In the genomic region with DNA sequence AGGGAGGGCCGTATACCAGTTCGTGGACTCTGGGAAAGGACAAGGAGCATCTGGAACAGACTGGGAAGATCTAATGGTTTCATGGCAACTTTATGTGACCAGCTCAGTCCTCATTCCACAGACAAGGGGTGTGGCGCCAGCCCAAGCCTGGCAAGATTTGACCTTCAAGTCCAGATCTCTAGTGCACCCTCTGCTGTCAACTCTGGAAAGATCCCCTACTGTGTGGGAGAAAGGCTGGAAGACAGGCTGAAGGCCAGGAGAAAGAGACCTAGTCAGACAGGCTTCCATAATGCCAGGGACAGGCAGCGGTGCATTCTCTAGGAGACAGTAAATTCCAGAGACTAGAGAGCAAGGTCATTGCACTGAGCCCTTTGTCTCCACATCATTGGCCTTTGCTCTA, we compare ENCODE assay signal across 10 mouse cellular contexts. TPM values are rescaled to one million over a fixed set of nuclear protein-coding genes. Genes with fewer than 3 reads are reported as not detected.
DNase-seq lines count a peak whose midpoint lies in the region; ATAC-seq and TF ChIP-seq lines count a peak whose summit lies in the region.
"Had no signal": no experiment of that assay in that cellular context is flagged by ENCODE, and none has a peak within 500 bp of the region (broad histone marks: within the 10 kb centered on the region; RNA-seq: fewer than 3 reads in every experiment).

No protein-coding gene starts in this region.

- no peak for ATAC-seq in cerebellum, adult (ENCODE audit: insufficient number of reproducible peaks, low FRiP score, low TSS enrichment)
- ATAC-seq in G1E (ENCODE audit: extremely low read depth, insufficient number of reproducible peaks, low FRiP score, poor library complexity, severe bottlenecking), result no peak
- no peak for ATAC-seq in forebrain, embryonic 11.5 days (replicated peaks; ENCODE audit: low FRiP score)

- H3K4me2 ChIP-seq in forebrain, embryonic 11.5 days (ENCODE audit: low read depth, low read length, severe bottlenecking), result no peak overlapping the region
- H3K4me2 ChIP-seq: embryonic facial prominence, embryonic 15.5 days had no signal

- peaks cover 12% of the 10 kb centered on the region for H3K36me3 ChIP-seq in G1E (replicated peaks)
- H3K36me3 ChIP-seq in heart, embryonic 10.5 days, result no peaks in the 10 kb centered on the region
- no peaks in the 10 kb centered on the region for H3K36me3 ChIP-seq in forebrain, embryonic 10.5 days (replicated peaks)
- H3K36me3 ChIP-seq in forebrain, embryonic 11.5 days (ENCODE audit: control insufficient read depth, insufficient read depth, low read length), result no peaks in the 10 kb centered on the region
- H3K36me3 ChIP-seq: embryonic facial prominence, embryonic 15.5 days; midbrain, embryonic 12.5 days had no signal

- peaks cover 75% of the 10 kb centered on the region for H3K4me1 ChIP-seq in G1E (ENCODE audit: insufficient read depth, low read depth, low read length)
- H3K4me1 ChIP-seq in heart, embryonic 10.5 days, result peaks cover 43% of the 10 kb centered on the region
- H3K4me1 ChIP-seq in forebrain, embryonic 10.5 days, result peaks cover 26% of the 10 kb centered on the region
- H3K4me1 ChIP-seq in forebrain, embryonic 11.5 days (replicated peaks; ENCODE audit: control insufficient read depth, insufficient read depth, low read length), result peaks cover 6% of the 10 kb centered on the region; the same call in 1 of the 2 replicates

- 81% methylated on average over 4 of the region's 4 CpGs for WGBS in heart, embryonic 10.5 days
- 91% methylated on average over 4 of the region's 4 CpGs for WGBS in forebrain, embryonic 10.5 days
- WGBS in forebrain, embryonic 11.5 days, result 92% methylated on average over 4 of the region's 4 CpGs

- H3K4me3 ChIP-seq in G1E (ENCODE audit: low read depth, low read length), result peak overlapping the region; percentile 95
- peak overlapping the region; percentile 78; the same call in 1 of the 2 replicates for H3K4me3 ChIP-seq in heart, embryonic 10.5 days
- no peak overlapping the region for H3K4me3 ChIP-seq in forebrain, embryonic 10.5 days
- H3K4me3 ChIP-seq in forebrain, embryonic 11.5 days (ENCODE audit: low read depth, low read length), result no peak overlapping the region
- H3K4me3 ChIP-seq: embryonic facial prominence, embryonic 15.5 days; midbrain, embryonic 12.5 days had no signal

- H3K27ac ChIP-seq in heart, embryonic 10.5 days, result peak overlapping the region; percentile 91; the same call in 1 of the 2 replicates
- H3K27ac ChIP-seq in forebrain, embryonic 10.5 days, result no peak overlapping the region
- no peak overlapping the region for H3K27ac ChIP-seq in forebrain, embryonic 11.5 days (ENCODE audit: low read depth, low read length)
- H3K27ac ChIP-seq: embryonic facial prominence, embryonic 15.5 days; midbrain, embryonic 12.5 days had no signal

- no peaks in the 10 kb centered on the region for H3K9me3 ChIP-seq in G1E (replicated peaks)
- no peaks in the 10 kb centered on the region for H3K9me3 ChIP-seq in heart, embryonic 10.5 days
- H3K9me3 ChIP-seq in forebrain, embryonic 10.5 days, result no peaks in the 10 kb centered on the region
- no peaks in the 10 kb centered on the region for H3K9me3 ChIP-seq in forebrain, embryonic 11.5 days (ENCODE audit: control insufficient read depth, low read length)
- H3K9me3 ChIP-seq: embryonic facial prominence, embryonic 15.5 days; midbrain, embryonic 12.5 days had no signal

- DNase-seq in cerebellum, adult 18-20 months, result peak; percentile 18 to 31
- no peak for DNase-seq in G1E (ENCODE audit: low spot score)
- DNase-seq in heart, embryonic 10.5 days (ENCODE audit: low spot score), result no peak
- DNase-seq in kidney, postnatal 25 days, result peak; percentile 39 to 62
- DNase-seq in forebrain, embryonic 10.5 days (ENCODE audit: extremely low spot score, low spot score), result no peak
- DNase-seq in spleen, postnatal 14 days (ENCODE audit: low spot score in 2 of 2), result no peak
- no peak for DNase-seq in forebrain, embryonic 11.5 days (ENCODE audit: low spot score)

- H3K9ac ChIP-seq in forebrain, embryonic 11.5 days (ENCODE audit: low read length), result no peak overlapping the region
- H3K9ac ChIP-seq: embryonic facial prominence, embryonic 15.5 days; midbrain, embryonic 12.5 days had no signal

- TF ChIP-seq CTCF in G1E (IDR thresholded peaks at IDR 0.05; ENCODE audit: low read depth, low read length), result no peak

- H3K27me3 ChIP-seq in G1E (ENCODE audit: insufficient read depth, low read length), result no peaks in the 10 kb centered on the region
- peaks cover 46% of the 10 kb centered on the region for H3K27me3 ChIP-seq in heart, embryonic 10.5 days (ENCODE audit: insufficient read depth, poor library complexity, severe bottlenecking)
- H3K27me3 ChIP-seq in forebrain, embryonic 10.5 days (ENCODE audit: poor library complexity, severe bottlenecking), result peaks cover 71% of the 10 kb centered on the region
- H3K27me3 ChIP-seq in forebrain, embryonic 11.5 days (ENCODE audit: control insufficient read depth, insufficient read depth, low read length), result peaks cover 14% of the 10 kb centered on the region

RNA-seq across cellular contexts. Expression of a gene that starts 2.2 kb away (rescaled TPM):
- total RNA-seq in G1E (2014; fragmentation: Nextera tagmentation) (65.4 and 67.9 TPM in 2 replicates), G1E (2017) (82.3 and 128 TPM in 2 replicates)
- 625 and 793 TPM in 2 replicates for polyA plus RNA-seq in G1E (2012)
- polyA plus RNA-seq in heart, embryonic 10.5 days (2016; fragmentation: Nextera tagmentation; extraction: Ambion mirVana), result 47.3 and 47.5 TPM in 2 replicates
- 13.8 and 14.3 TPM in 2 replicates for polyA plus RNA-seq in forebrain, embryonic 10.5 days (2016; fragmentation: Nextera tagmentation; extraction: Ambion mirVana)
- polyA plus RNA-seq in forebrain, embryonic 11.5 days (2014; fragmentation: Nextera tagmentation; extraction: Ambion mirVana), result 10.8 and 12.4 TPM in 2 replicates

Comparison
In these comparisons a context has a peak if more than half of its experiments do, and no peak if none do; other contexts are left out.
1. DNase-seq: peak in cerebellum, adult 18-20 months (2 of 2) and kidney, postnatal 25 days (2 of 2); none in G1E (single experiment), heart, embryonic 10.5 days (single experiment), forebrain, embryonic 10.5 days (single experiment), spleen, postnatal 14 days (0 of 2) and forebrain, embryonic 11.5 days (single experiment).
2. H3K4me3 ChIP-seq: peak in G1E (single experiment) and heart, embryonic 10.5 days (single experiment); none in forebrain, embryonic 10.5 days (single experiment) and forebrain, embryonic 11.5 days (single experiment).
3. RNA of a gene that starts 2.2 kb away (polyA plus RNA-seq): 625 to 793 TPM in G1E; 47.3 to 47.5 TPM in heart, embryonic 10.5 days, 13.8 to 14.3 TPM in forebrain, embryonic 10.5 days and 10.8 to 12.4 TPM in forebrain, embryonic 11.5 days; every median in the first group is over 10 times any median in the second.